Mouse (Mus musculus): ENCODE data around the gene Ndufaf8.

DNA sequence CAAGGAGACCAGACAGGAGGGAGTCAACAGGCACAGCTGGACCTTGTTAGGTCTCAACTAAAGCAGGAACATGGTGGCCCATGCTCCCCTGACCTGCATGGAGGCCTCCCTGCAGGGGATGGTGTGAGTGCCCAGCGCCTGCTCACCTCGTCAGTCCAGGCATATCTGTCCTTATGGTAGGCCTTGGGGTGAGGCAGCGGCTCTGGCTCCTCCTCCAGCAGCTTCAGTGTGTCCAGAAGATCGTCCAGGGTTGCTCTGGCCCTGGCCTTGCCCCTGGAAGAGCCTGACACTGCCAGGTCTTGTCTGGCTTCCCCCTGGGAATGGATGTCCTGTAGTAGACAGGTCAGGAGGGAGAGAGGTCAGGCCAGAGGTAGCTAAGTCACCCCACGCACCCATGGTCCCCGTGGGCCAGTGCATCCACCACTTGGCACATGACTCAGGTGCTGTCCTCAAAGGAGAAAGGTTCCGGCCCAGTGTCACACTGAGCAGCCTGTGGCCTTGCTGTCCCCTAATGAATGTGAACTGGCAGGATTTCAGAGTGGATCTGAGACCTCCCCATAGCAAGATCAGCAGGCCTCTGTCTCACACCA is 26.9 kb upstream of the Ndufaf8 start:
- TF ChIP-seq POLR2A (IDR thresholded peaks at IDR 0.05; ENCODE audit: control insufficient read depth, low read depth, low read length) (no peak), CTCF (IDR thresholded peaks at IDR 0.05; ENCODE audit: control insufficient read depth, insufficient read depth, insufficient replicate concordance, low read depth, low read length) (no peak)

Data from testis, adult 2 months (tissue).